28 mouse cellular contexts compared by ENCODE assay signal in genomic region chr6:52667641-52668040, GRCm38 (mm10). TPM values are rescaled to one million over a fixed set of nuclear protein-coding genes. Genes with fewer than 3 reads are reported as not detected.
DNase-seq lines count a peak whose midpoint lies in the region; ATAC-seq and TF ChIP-seq lines count a peak whose summit lies in the region.
"Had no signal": no experiment of that assay in that cellular context is flagged by ENCODE, and none has a peak within 500 bp of the region (broad histone marks: within the 10 kb centered on the region; RNA-seq: fewer than 3 reads in every experiment).

No protein-coding gene starts in this region.

- peak; percentile 71 for DNase-seq in kidney, adult 2 months
- peak; percentile 5 for DNase-seq in lung, postnatal 0 days (ENCODE audit: low spot score)
- DNase-seq in lung, postnatal 10 days = no peak
- DNase-seq in kidney, postnatal 25 days = peak; percentile 7 to 62
- DNase-seq in right cerebral cortex, postnatal 36 days (ENCODE audit: low spot score in 2 of 2) = no peak
- DNase-seq in hindbrain, embryonic 14.5 days (ENCODE audit: low spot score) = no peak
- DNase-seq: adrenal gland, adult 2 months; cerebellum, adult 8-10 months; cerebellum, postnatal 25 days; gastrocnemius, adult 2 months; gastrocnemius, postnatal 36 days; heart, adult 2 months; layer of hippocampus, postnatal 36 days; left cerebral cortex, postnatal 4 days; lung, postnatal 4 days had no signal

- no peak overlapping the region for H3K4me3 ChIP-seq in kidney, adult 2 months (ENCODE audit: insufficient read depth, low read depth, low read length)
- H3K4me3 ChIP-seq in kidney, embryonic 15.5 days (replicated peaks) = no peak overlapping the region
- no peak overlapping the region for H3K4me3 ChIP-seq in lung, postnatal 0 days (ENCODE audit: low read depth, low read length)
- no peak overlapping the region for H3K4me3 ChIP-seq in hindbrain, embryonic 14.5 days (replicated peaks; ENCODE audit: low read length)
- H3K4me3 ChIP-seq: forebrain, embryonic 13.5 days; gastrocnemius, adult 2 months; heart, adult 2 months; heart, embryonic 12.5 days; hindbrain, embryonic 15.5 days; lung, embryonic 15.5 days; megakaryocyte, embryonic 14.5 days; midbrain, embryonic 12.5 days; myocyte; neural tube, embryonic 13.5 days had no signal

- no peak for TF ChIP-seq CTCF in kidney, adult 2 months (conservative IDR thresholded peaks at IDR 0.05; ENCODE audit: insufficient read depth, insufficient read length, low read depth, low read length)
- TF ChIP-seq CTCF in lung, postnatal 0 days (IDR thresholded peaks at IDR 0.05) = no peak

- no peak for ATAC-seq in kidney, embryonic 15.5 days (replicated peaks; ENCODE audit: low FRiP score)
- ATAC-seq in lung, postnatal 0 days = no peak
- no peak for ATAC-seq in hindbrain, embryonic 14.5 days (ENCODE audit: low FRiP score)
- ATAC-seq: CD4-positive, CD25-positive, alpha-beta regulatory T cell, adult 4 months; forebrain, embryonic 13.5 days; inflammation-experienced regulatory T-cells, adult 6 months had no signal

- no peak overlapping the region for H3K4me2 ChIP-seq in kidney, embryonic 15.5 days
- no peak overlapping the region for H3K4me2 ChIP-seq in lung, postnatal 0 days (replicated peaks; ENCODE audit: low read depth, low read length)
- H3K4me2 ChIP-seq in hindbrain, embryonic 14.5 days (replicated peaks) = no peak overlapping the region
- H3K4me2 ChIP-seq: forebrain, embryonic 13.5 days; heart, embryonic 12.5 days; hindbrain, embryonic 15.5 days; liver, embryonic 11.5 days; lung, embryonic 15.5 days; midbrain, embryonic 12.5 days; neural tube, embryonic 13.5 days had no signal

- no peaks in the 10 kb centered on the region for H3K4me1 ChIP-seq in kidney, adult 2 months (ENCODE audit: control insufficient read depth, insufficient read depth, low read length)
- H3K4me1 ChIP-seq in kidney, embryonic 15.5 days = 0 out of 2 replicates have a peak, but pooled peaks cover 3% of the 10 kb centered on the region
- H3K4me1 ChIP-seq in lung, postnatal 0 days (ENCODE audit: insufficient read depth, low read depth, low read length) = no peaks in the 10 kb centered on the region
- no peaks in the 10 kb centered on the region for H3K4me1 ChIP-seq in hindbrain, embryonic 14.5 days (replicated peaks; ENCODE audit: control insufficient read depth, insufficient read depth, low read length)
- H3K4me1 ChIP-seq: forebrain, embryonic 13.5 days; heart, embryonic 12.5 days; hindbrain, embryonic 15.5 days; lung, embryonic 15.5 days; midbrain, embryonic 12.5 days; neural tube, embryonic 13.5 days had no signal

- no peak for TF ChIP-seq EP300 in lung, postnatal 0 days (IDR thresholded peaks at IDR 0.05)

- H3K27ac ChIP-seq in kidney, adult 2 months (ENCODE audit: insufficient read depth, low read depth, low read length) = no peak overlapping the region; the same call in 1 of the 2 replicates
- no peak overlapping the region for H3K27ac ChIP-seq in kidney, embryonic 15.5 days
- H3K27ac ChIP-seq in lung, postnatal 0 days (ENCODE audit: low read length) = no peak overlapping the region
- H3K27ac ChIP-seq in hindbrain, embryonic 14.5 days = no peak overlapping the region
- H3K27ac ChIP-seq: forebrain, embryonic 13.5 days; gastrocnemius, adult 2 months; heart, adult 2 months; hindbrain, embryonic 15.5 days; kidney, postnatal 0 days; lung, embryonic 15.5 days; midbrain, embryonic 12.5 days; neural tube, embryonic 13.5 days had no signal

- no peaks in the 10 kb centered on the region for H3K9me3 ChIP-seq in kidney, embryonic 15.5 days (replicated peaks)
- no peaks in the 10 kb centered on the region for H3K9me3 ChIP-seq in lung, postnatal 0 days (ENCODE audit: low read length)
- no peaks in the 10 kb centered on the region for H3K9me3 ChIP-seq in hindbrain, embryonic 14.5 days (ENCODE audit: control insufficient read depth, low read length)
- H3K9me3 ChIP-seq: forebrain, embryonic 13.5 days; heart, embryonic 12.5 days; hindbrain, embryonic 15.5 days; lung, embryonic 15.5 days; megakaryocyte, embryonic 14.5 days; midbrain, embryonic 12.5 days; neural tube, embryonic 13.5 days had no signal

- no peak for TF ChIP-seq POLR2A in kidney, adult 2 months (IDR thresholded peaks at IDR 0.05; ENCODE audit: low read depth, low read length)

- H3K36me3 ChIP-seq in kidney, adult 2 months (ENCODE audit: control insufficient read depth, insufficient read depth, low read length) = no peaks in the 10 kb centered on the region
- no peaks in the 10 kb centered on the region for H3K36me3 ChIP-seq in kidney, embryonic 15.5 days
- no peaks in the 10 kb centered on the region for H3K36me3 ChIP-seq in lung, postnatal 0 days (ENCODE audit: insufficient read depth, low read length)
- H3K36me3 ChIP-seq in hindbrain, embryonic 14.5 days (replicated peaks; ENCODE audit: control insufficient read depth, insufficient read depth) = no peaks in the 10 kb centered on the region
- H3K36me3 ChIP-seq: heart, embryonic 12.5 days; hindbrain, embryonic 15.5 days; lung, embryonic 15.5 days; midbrain, embryonic 12.5 days; neural tube, embryonic 13.5 days had no signal

- H3K27me3 ChIP-seq in kidney, adult 2 months (replicated peaks; ENCODE audit: control insufficient read depth, insufficient read depth, low read length) = no peaks in the 10 kb centered on the region
- H3K27me3 ChIP-seq in kidney, embryonic 15.5 days = no peaks in the 10 kb centered on the region
- no peaks in the 10 kb centered on the region for H3K27me3 ChIP-seq in lung, postnatal 0 days (replicated peaks; ENCODE audit: insufficient read depth, low read length)
- no peaks in the 10 kb centered on the region for H3K27me3 ChIP-seq in hindbrain, embryonic 14.5 days (ENCODE audit: control insufficient read depth, insufficient read depth, low read length)
- H3K27me3 ChIP-seq: heart, embryonic 12.5 days; hindbrain, embryonic 15.5 days; lung, embryonic 15.5 days; megakaryocyte, embryonic 14.5 days; midbrain, embryonic 12.5 days; neural tube, embryonic 13.5 days had no signal

- WGBS in kidney, adult 2 months = 56% methylated on average over 3 of the region's 3 CpGs
- 70% methylated on average over 3 of the region's 3 CpGs for WGBS in kidney, embryonic 15.5 days
- 65% methylated on average over 3 of the region's 3 CpGs for WGBS in lung, postnatal 0 days
- WGBS in hindbrain, embryonic 14.5 days = 77% methylated on average over 3 of the region's 3 CpGs

- no peak overlapping the region for H3K9ac ChIP-seq in kidney, embryonic 15.5 days
- H3K9ac ChIP-seq in lung, postnatal 0 days (replicated peaks; ENCODE audit: low read depth) = no peak overlapping the region
- no peak overlapping the region for H3K9ac ChIP-seq in hindbrain, embryonic 14.5 days
- H3K9ac ChIP-seq: forebrain, embryonic 13.5 days; heart, embryonic 12.5 days; hindbrain, embryonic 15.5 days; lung, embryonic 15.5 days; midbrain, embryonic 12.5 days; neural tube, embryonic 13.5 days had no signal

RNA-seq across cellular contexts. Expression of gene Hibadh, which starts 27.5 kb away (rescaled TPM):
- polyA plus RNA-seq in kidney, adult 2 months (2012; rRNA removed) = 254 and 334 TPM in 2 replicates
- polyA plus RNA-seq in kidney, embryonic 15.5 days (2015; fragmentation: Nextera tagmentation; extraction: Ambion mirVana) = 132 and 133 TPM in 2 replicates
- polyA plus RNA-seq in lung, postnatal 0 days (2015; fragmentation: Nextera tagmentation; extraction: Ambion mirVana) = 113 and 119 TPM in 2 replicates
- 45.3 and 48.0 TPM in 2 replicates for polyA plus RNA-seq in hindbrain, embryonic 14.5 days (2014; fragmentation: Nextera tagmentation; extraction: Ambion mirVana)

RNA-seq across cellular contexts. Expression of gene Tax1bp1, which starts 45.9 kb away (rescaled TPM):
- 50.1 and 63.1 TPM in 2 replicates for polyA plus RNA-seq in kidney, adult 2 months (2012; rRNA removed)
- polyA plus RNA-seq in kidney, embryonic 15.5 days (2015; fragmentation: Nextera tagmentation; extraction: Ambion mirVana) = 133 and 151 TPM in 2 replicates
- 234 and 235 TPM in 2 replicates for polyA plus RNA-seq in lung, postnatal 0 days (2015; fragmentation: Nextera tagmentation; extraction: Ambion mirVana)
- polyA plus RNA-seq in hindbrain, embryonic 14.5 days (2014; fragmentation: Nextera tagmentation; extraction: Ambion mirVana) = 159 and 169 TPM in 2 replicates

Comparison
In these comparisons a context has a peak if more than half of its experiments do, and no peak if none do; other contexts are left out.
1. DNase-seq: peak in kidney, adult 2 months (single experiment), lung, postnatal 0 days (single experiment) and kidney, postnatal 25 days (2 of 2); none in lung, postnatal 10 days (single experiment), right cerebral cortex, postnatal 36 days (0 of 2) and hindbrain, embryonic 14.5 days (single experiment).